Mouse (Mus musculus) kidney, embryonic 14.5 days (tissue): ENCODE measurements at regions not wholly inside any gene's neighbourhood (a gene's known extent, or its start where the extent isn't known, plus 50 kb on each side); places are given as distances from the start of the nearest gene placed in this dataset.

Experiments used
- ATAC-seq: fragments of 200-750 bp; cut with Nextera tagmentation; 2 replicates; pipeline ENCODE4 v1.8.0; 2017; ENCODE audit warnings: moderate number of reproducible peaks, mild to moderate bottlenecking, moderate TSS enrichment, moderate library complexity; ENCODE audit not compliant: low FRiP score, low TSS enrichment
- H3K27ac ChIP-seq: fragments of 300-500 bp; sonication (generic); 2 replicates; pipeline ENCODE4 v1.5.1; 2014; ENCODE audit warnings: low read depth, mild to moderate bottlenecking, low read length, moderate library complexity, mixed read lengths
- H3K27me3 ChIP-seq: fragments of 300-500 bp; sonication (generic); 2 replicates; pipeline ENCODE4 v1.6.1; 2014; ENCODE audit warnings: mild to moderate bottlenecking, low read length; ENCODE audit not compliant: control insufficient read depth, insufficient read depth
- H3K36me3 ChIP-seq: fragments of 300-500 bp; sonication (generic); 2 replicates; pipeline ENCODE4 v1.6.1; 2014; ENCODE audit warnings: low read length, mixed read lengths; ENCODE audit not compliant: control insufficient read depth, insufficient read depth
- H3K4me1 ChIP-seq: fragments of 300-500 bp; sonication (generic); 2 replicates; pipeline ENCODE4 v1.6.1; 2014; ENCODE audit warnings: low read length, mixed read lengths; ENCODE audit not compliant: control insufficient read depth, insufficient read depth
- H3K4me2 ChIP-seq: fragments of 300-500 bp; sonication (generic); replicated peaks from 2 replicates; pipeline ENCODE4 v1.6.1; 2014; ENCODE audit warnings: low read depth, mild to moderate bottlenecking, low read length
- H3K4me3 ChIP-seq: fragments of 300-500 bp; sonication (generic); 2 replicates; pipeline ENCODE4 v1.5.1; 2014; ENCODE audit warnings: mild to moderate bottlenecking, low read length
- H3K9ac ChIP-seq: fragments of 300-500 bp; sonication (generic); 2 replicates; pipeline ENCODE4 v1.6.1; 2014; ENCODE audit warnings: low read depth, mild to moderate bottlenecking, low read length, moderate library complexity
- H3K9me3 ChIP-seq: fragments of 300-500 bp; sonication (generic); 2 replicates; pipeline ENCODE4 v1.6.1; 2016; ENCODE audit warnings: low read length; ENCODE audit not compliant: control insufficient read depth
- WGBS: fragments of 180-500 bp; shearing (Covaris S2); extraction: QIAGEN DNeasy Blood & Tissue Kit; methylation state at CpG from one replicate; pipeline ENCODE4 v1.1.7; 2014; 5-methylcytosine and 5-hydroxymethylcytosine counted together

DNA sequence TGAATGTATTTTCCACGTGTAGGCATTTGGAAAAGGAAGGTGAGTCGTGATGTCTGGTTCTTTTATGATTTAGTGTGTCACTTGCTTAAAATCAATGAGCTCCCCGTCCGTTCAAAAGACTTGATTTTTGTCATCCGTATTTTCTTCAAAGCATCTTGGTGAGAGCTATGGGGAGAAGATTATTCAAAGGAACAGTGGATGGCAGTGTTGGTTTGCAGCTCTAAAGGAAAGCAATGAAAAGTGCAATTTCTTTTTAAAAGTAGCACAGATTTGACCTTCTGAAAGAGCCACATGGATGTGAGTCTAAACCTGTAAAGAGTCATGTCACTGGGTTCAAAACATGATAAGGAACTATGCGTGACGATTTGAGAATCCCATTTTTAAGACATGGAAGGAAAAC lies 313.3 kb upstream of the BC052040 start:
- no peak for ATAC-seq
- Histone ChIP-seq H3K4me1 (no peaks in the 10 kb centered on the region), H3K9me3 (no peaks in the 10 kb centered on the region), H3K36me3 (no peaks in the 10 kb centered on the region), H3K4me2 (no peak overlapping the region), H3K4me3 (no peak overlapping the region), H3K27ac (no peak overlapping the region), H3K9ac (no peak overlapping the region), H3K27me3 (no peaks in the 10 kb centered on the region)
- 74% methylated on average over 7 of the region's 7 CpGs for WGBS

DNA sequence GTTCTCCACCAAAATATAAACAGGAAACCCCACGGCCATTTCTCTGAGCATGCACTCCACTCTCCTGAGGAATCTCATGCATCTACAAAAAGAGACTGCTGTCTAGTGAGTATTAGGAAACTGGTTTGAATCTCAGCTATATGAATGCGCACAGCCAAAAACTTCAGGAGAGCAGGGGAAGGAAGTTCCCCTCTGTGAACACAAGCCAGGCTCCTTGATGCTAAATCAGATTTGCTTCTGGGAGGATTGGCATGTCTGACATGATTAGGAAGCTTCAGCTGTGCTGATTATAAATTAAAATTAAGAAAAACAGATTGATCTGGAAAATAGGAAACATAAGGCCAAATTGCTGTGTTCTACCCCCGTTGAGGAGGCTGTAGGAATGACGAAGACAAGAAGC lies 304.1 kb upstream of the BC052040 start:
- Histone ChIP-seq H3K4me2 (no peak overlapping the region), H3K4me1 (0 out of 2 replicates have a peak, but pooled peaks cover 3% of the 10 kb centered on the region), H3K9ac (no peak overlapping the region), H3K27me3 (no peaks in the 10 kb centered on the region), H3K27ac (no peak overlapping the region), H3K9me3 (no peaks in the 10 kb centered on the region), H3K4me3 (no peak overlapping the region), H3K36me3 (no peaks in the 10 kb centered on the region)
- no peak for ATAC-seq
- WGBS: 61% methylated on average over 4 of the region's 4 CpGs

DNA sequence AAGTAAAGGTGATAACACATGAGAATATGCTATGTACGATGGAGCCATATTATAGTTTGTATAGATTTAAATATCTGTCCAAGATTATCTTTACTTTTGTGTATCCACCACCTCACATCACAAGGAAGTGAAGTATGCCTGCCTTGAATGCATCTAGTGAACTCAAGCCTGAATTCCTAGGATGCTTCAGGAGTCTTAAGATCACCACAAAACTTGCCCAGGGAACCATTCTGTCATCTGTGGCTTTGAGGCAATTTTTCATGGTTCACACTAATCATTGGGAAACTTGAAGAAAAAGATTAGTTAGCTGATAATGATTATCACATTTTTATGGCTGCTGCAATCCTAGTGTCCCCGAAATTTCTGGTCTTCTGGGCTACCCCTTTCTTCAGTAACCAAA lies 288.5 kb upstream of the BC052040 start:
- Histone ChIP-seq H3K9me3 (no peaks in the 10 kb centered on the region), H3K4me1 (peaks cover 7% of the 10 kb centered on the region; the same call in 1 of the 2 replicates), H3K27me3 (no peaks in the 10 kb centered on the region), H3K9ac (no peak overlapping the region), H3K27ac (no peak overlapping the region), H3K36me3 (no peaks in the 10 kb centered on the region), H3K4me3 (no peak overlapping the region), H3K4me2 (no peak overlapping the region)
- no peak for ATAC-seq
- WGBS: 82% methylated on average over 2 of the region's 2 CpGs

DNA sequence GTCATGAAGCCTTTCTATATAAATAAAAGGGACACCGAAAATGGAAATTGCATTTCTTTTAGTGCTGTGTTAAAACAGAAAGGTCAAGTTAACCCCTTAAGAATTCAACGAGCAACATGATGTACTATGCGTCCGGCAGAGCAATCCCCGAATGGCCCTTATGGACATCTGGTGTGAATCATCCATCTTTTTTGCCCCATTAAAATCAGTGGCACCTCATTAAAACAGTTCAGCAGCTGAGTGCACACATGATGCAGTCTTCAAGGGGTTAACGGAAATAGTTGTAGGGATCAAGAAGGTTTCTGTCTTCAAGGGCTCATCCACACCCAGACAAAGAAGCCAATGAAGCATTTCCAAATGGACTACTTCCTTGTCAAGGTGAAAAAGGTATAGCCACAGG lies 284.1 kb upstream of the BC052040 start:
- peaks cover 7% of the 10 kb centered on the region; the same call in 1 of the 2 replicates for H3K4me1 ChIP-seq
- WGBS: 28% methylated on average over 6 of the region's 6 CpGs
- no peak overlapping the region for H3K9ac ChIP-seq
- H3K27ac ChIP-seq: no peak overlapping the region
- no peaks in the 10 kb centered on the region for H3K36me3 ChIP-seq
- H3K4me2 ChIP-seq: no peak overlapping the region
- H3K9me3 ChIP-seq: no peaks in the 10 kb centered on the region
- no peak overlapping the region for H3K4me3 ChIP-seq
- no peaks in the 10 kb centered on the region for H3K27me3 ChIP-seq
- ATAC-seq: peak; percentile 55; the same call in 1 of the 2 replicates

DNA sequence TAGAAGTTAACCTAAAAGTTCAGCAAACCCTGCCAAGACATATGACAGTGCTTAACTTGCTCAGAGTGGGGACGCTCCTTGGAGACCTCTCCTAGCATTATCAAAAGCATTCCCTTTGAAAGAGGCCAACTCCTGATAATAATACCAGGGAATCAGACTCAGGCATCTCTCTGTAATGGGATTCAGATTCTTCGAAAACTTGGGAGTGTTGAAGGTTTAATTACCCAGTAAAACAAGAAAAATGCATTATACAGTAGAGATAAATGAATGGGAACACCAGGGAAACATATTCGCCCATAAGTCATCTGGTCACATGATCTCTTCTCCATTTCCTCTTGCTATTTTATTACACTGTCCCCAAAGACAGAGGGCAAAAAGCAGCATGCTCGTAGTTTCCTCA lies 274.3 kb upstream of the BC052040 start:
- Histone ChIP-seq H3K36me3 (no peaks in the 10 kb centered on the region), H3K27ac (peak overlapping the region; percentile 39; the same call in 1 of the 2 replicates), H3K27me3 (no peaks in the 10 kb centered on the region), H3K9ac (no peak overlapping the region), H3K4me2 (no peak overlapping the region), H3K4me3 (no peak overlapping the region), H3K9me3 (no peaks in the 10 kb centered on the region), H3K4me1 (no peaks in the 10 kb centered on the region)
- ATAC-seq: peak; percentile 86
- 28% methylated on average over 4 of the region's 4 CpGs for WGBS

DNA sequence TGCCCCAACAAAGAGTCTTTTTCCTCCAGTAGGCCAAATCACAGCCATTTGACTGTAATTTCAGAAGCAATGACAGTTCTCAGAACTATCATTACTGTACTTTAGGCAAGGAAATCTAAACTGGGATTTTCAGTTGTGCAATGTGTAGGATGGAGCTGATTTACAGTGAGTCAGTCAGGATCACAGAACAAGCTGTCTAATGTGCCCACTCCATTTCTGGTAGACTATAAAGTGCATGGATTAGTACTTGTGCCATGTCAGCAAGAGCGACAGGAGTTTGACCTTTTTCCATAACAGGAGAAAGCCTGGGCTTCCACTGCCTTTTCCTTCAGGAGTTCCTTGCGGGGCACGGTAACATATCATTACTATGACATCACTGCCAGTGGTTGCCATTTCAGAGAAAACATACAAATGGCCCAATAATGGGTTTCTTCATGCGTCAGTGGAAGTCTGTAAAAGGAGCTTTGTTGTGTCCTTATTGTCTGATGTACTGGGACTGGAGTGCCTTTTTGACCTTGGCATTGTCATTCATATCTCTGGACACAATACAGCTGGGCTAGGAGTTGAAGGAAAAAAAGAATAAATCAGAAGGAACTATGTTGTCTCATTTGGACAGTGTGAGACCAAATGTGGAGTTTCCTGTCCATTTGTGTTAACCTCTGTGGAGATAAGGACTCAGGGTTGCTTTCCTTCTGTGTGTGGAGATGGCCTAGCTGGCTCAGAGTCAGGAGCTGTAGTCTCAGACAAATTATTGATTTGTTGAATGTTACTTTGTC lies 271.5 kb upstream of the BC052040 start:
- H3K27me3 ChIP-seq: no peaks in the 10 kb centered on the region
- ATAC-seq: peak; percentile 88
- H3K4me1 ChIP-seq: no peaks in the 10 kb centered on the region
- no peak overlapping the region for H3K4me3 ChIP-seq
- WGBS: 12% methylated on average over 4 of the region's 4 CpGs
- no peaks in the 10 kb centered on the region for H3K9me3 ChIP-seq
- no peak overlapping the region for H3K9ac ChIP-seq
- no peaks in the 10 kb centered on the region for H3K36me3 ChIP-seq
- no peak overlapping the region for H3K4me2 ChIP-seq
- H3K27ac ChIP-seq: peak overlapping the region; percentile 79

DNA sequence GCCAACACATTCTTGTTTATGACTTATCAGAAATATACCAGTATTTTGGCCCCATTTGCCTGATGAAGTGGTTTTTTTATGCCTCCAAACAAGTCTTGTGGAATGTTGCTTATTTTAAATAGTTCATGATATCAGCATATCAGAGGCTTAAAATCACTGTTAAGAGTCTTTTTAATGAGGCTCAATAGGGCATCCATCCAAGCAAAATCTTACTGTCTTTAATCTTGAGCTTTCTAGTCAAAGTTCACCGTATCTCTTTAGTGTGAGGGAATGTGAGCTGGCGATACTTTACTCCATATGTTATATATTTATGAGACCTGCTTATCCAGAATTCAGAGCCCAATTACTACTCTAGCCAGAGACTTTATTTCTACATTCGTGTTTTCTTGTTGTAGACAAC lies 263.0 kb upstream of the BC052040 start:
- no peak overlapping the region for H3K4me2 ChIP-seq
- H3K4me3 ChIP-seq: no peak overlapping the region
- H3K36me3 ChIP-seq: no peaks in the 10 kb centered on the region
- ATAC-seq: no peak
- H3K27me3 ChIP-seq: no peaks in the 10 kb centered on the region
- H3K9me3 ChIP-seq: no peaks in the 10 kb centered on the region
- H3K9ac ChIP-seq: no peak overlapping the region
- H3K4me1 ChIP-seq: no peaks in the 10 kb centered on the region
- 58% methylated on average over 3 of the region's 3 CpGs for WGBS
- H3K27ac ChIP-seq: no peak overlapping the region

DNA sequence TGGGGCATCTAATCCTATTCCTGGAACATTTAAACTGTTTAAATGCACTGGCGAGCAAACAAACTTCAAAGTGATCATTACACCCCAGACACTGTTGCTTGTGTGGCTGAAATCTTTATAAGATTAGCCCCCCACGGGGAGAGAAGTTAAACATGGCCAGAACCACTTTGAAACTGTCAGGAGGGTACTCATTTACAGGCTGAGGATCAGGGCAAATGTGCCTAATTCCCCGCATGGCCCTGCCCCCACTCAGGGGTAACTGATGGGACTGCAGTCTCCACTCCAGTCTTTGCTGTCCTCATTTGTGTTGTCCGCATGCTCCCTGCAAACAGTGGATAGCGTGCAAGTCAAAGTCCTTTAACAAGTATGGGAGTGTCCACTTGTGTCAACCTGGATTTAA lies 258.9 kb upstream of the BC052040 start:
- H3K27me3 ChIP-seq: no peaks in the 10 kb centered on the region
- 54% methylated on average over 5 of the region's 5 CpGs for WGBS
- H3K9me3 ChIP-seq: no peaks in the 10 kb centered on the region
- H3K9ac ChIP-seq: no peak overlapping the region
- no peak overlapping the region for H3K4me2 ChIP-seq
- no peaks in the 10 kb centered on the region for H3K36me3 ChIP-seq
- no peak overlapping the region for H3K4me3 ChIP-seq
- H3K4me1 ChIP-seq: no peaks in the 10 kb centered on the region
- H3K27ac ChIP-seq: no peak overlapping the region
- no peak for ATAC-seq

DNA sequence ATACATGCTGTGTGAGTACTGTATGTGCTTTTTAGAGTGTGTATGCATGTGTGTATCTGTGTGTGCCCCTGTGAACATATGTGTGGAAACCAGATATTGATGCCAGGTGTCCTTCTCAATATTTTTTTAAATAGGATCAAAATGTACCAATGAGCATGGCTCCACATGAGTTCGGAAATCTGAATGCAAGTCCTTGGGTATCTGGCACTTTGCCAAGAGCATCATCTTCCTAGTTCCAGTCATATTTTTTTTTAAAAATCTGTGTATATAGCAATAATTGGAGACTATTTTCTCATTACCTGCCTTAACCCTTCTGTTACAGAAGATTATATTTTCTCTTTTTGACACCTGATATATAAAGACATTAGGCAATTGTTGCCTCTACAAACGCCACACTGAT lies 255.0 kb upstream of the BC052040 start:
- Histone ChIP-seq H3K4me2 (no peak overlapping the region), H3K4me3 (no peak overlapping the region), H3K27me3 (no peaks in the 10 kb centered on the region), H3K36me3 (no peaks in the 10 kb centered on the region), H3K4me1 (no peaks in the 10 kb centered on the region), H3K9ac (no peak overlapping the region), H3K27ac (no peak overlapping the region), H3K9me3 (no peaks in the 10 kb centered on the region)
- ATAC-seq: no peak
- 77% methylated on average over 2 of the region's 2 CpGs for WGBS
